Mouse (Mus musculus): ENCODE measurements at regions not wholly inside any gene's neighbourhood (a gene's known extent, or its start where the extent isn't known, plus 50 kb on each side); places are given as distances from the start of the nearest gene placed in this dataset.

- Histone ChIP-seq H3K27me3 (ENCODE audit: control insufficient read depth, insufficient read depth, low read length) (no peaks in the 10 kb centered on the region), H3K4me1 (ENCODE audit: control insufficient read depth, insufficient read depth, insufficient read length) (no peaks in the 10 kb centered on the region; the same call in 1 of the 2 replicates), H3K36me3 (ENCODE audit: control insufficient read depth, insufficient read depth, low read length) (no peaks in the 10 kb centered on the region), H3K4me3 (ENCODE audit: extremely low read depth, insufficient read depth, insufficient read length) (no peak overlapping the region), H3K27ac (ENCODE audit: insufficient read depth, low read length) (no peak overlapping the region)
- TF ChIP-seq POLR2A (IDR thresholded peaks at IDR 0.05; ENCODE audit: low read depth, low read length) (no peak), CTCF (IDR thresholded peaks at IDR 0.05; ENCODE audit: extremely low read depth, insufficient read depth, insufficient read length, insufficient replicate concordance) (no peak)
- no peak for DNase-seq (ENCODE audit: low read depth in 1 of 2, low spot score in 2 of 2)
- WGBS: 83% methylated on average over 3 of the region's 3 CpGs
These were observed 108.1 kb upstream of the Pum3 start for GRCm38 (mm10) chr19:27537746-27538145.

- TF ChIP-seq CTCF (IDR thresholded peaks at IDR 0.05; ENCODE audit: extremely low read depth, insufficient read depth, insufficient read length, insufficient replicate concordance) (no peak), POLR2A (IDR thresholded peaks at IDR 0.05; ENCODE audit: low read depth, low read length) (no peak)
- DNase-seq (ENCODE audit: low read depth in 1 of 2, low spot score in 2 of 2): no peak
- 77% methylated on average over 9 of the region's 9 CpGs for WGBS
These were observed 107.4 kb upstream of the Pum3 start for GRCm38 (mm10) chr19:27537066-27537465.

GRCm38 (mm10) chr19:27527940-27528558, 98.4 kb upstream of the Pum3 start:
- no peak overlapping the region for H3K27ac ChIP-seq (ENCODE audit: insufficient read depth, low read length)
- H3K36me3 ChIP-seq (ENCODE audit: control insufficient read depth, insufficient read depth, low read length): no peaks in the 10 kb centered on the region
- no peaks in the 10 kb centered on the region for H3K27me3 ChIP-seq (ENCODE audit: control insufficient read depth, insufficient read depth, low read length)
- no peak for DNase-seq (ENCODE audit: low read depth in 1 of 2, low spot score in 2 of 2)
- no peak for TF ChIP-seq CTCF (IDR thresholded peaks at IDR 0.05; ENCODE audit: extremely low read depth, insufficient read depth, insufficient read length, insufficient replicate concordance)
- TF ChIP-seq POLR2A (IDR thresholded peaks at IDR 0.05; ENCODE audit: low read depth, low read length): no peak
- no peak overlapping the region for H3K4me3 ChIP-seq (ENCODE audit: extremely low read depth, insufficient read depth, insufficient read length)
- WGBS: 83% methylated on average over 6 of the region's 6 CpGs
- H3K4me1 ChIP-seq (ENCODE audit: control insufficient read depth, insufficient read depth, insufficient read length): no peaks in the 10 kb centered on the region

More at GRCm38 (mm10) chr19:27537066-27537465, 107.4 kb upstream of the Pum3 start:
- no peaks in the 10 kb centered on the region for H3K36me3 ChIP-seq (ENCODE audit: control insufficient read depth, insufficient read depth, low read length)
- H3K4me1 ChIP-seq (ENCODE audit: control insufficient read depth, insufficient read depth, insufficient read length): no peaks in the 10 kb centered on the region; the same call in 1 of the 2 replicates
- no peak overlapping the region for H3K4me3 ChIP-seq (ENCODE audit: extremely low read depth, insufficient read depth, insufficient read length)
- H3K27ac ChIP-seq (ENCODE audit: insufficient read depth, low read length): no peak overlapping the region
- no peaks in the 10 kb centered on the region for H3K27me3 ChIP-seq (ENCODE audit: control insufficient read depth, insufficient read depth, low read length)

- Histone ChIP-seq H3K27me3 (ENCODE audit: control insufficient read depth, insufficient read depth, low read length) (no peaks in the 10 kb centered on the region), H3K4me1 (ENCODE audit: control insufficient read depth, insufficient read depth, insufficient read length) (no peaks in the 10 kb centered on the region), H3K27ac (ENCODE audit: insufficient read depth, low read length) (no peak overlapping the region), H3K4me3 (ENCODE audit: extremely low read depth, insufficient read depth, insufficient read length) (no peak overlapping the region), H3K36me3 (ENCODE audit: control insufficient read depth, insufficient read depth, low read length) (no peaks in the 10 kb centered on the region)
- no peak for TF ChIP-seq POLR2A (IDR thresholded peaks at IDR 0.05; ENCODE audit: low read depth, low read length)
- TF ChIP-seq CTCF (IDR thresholded peaks at IDR 0.05; ENCODE audit: extremely low read depth, insufficient read depth, insufficient read length, insufficient replicate concordance): no peak
- no peak for DNase-seq (ENCODE audit: low read depth in 1 of 2, low spot score in 2 of 2)
- WGBS: 86% methylated on average over 5 of the region's 5 CpGs
These were observed 89.9 kb upstream of the Pum3 start for GRCm38 (mm10) chr19:27519326-27520061.

- DNase-seq (ENCODE audit: low read depth in 1 of 2, low spot score in 2 of 2): no peak
- Histone ChIP-seq H3K4me1 (ENCODE audit: control insufficient read depth, insufficient read depth, insufficient read length) (no peaks in the 10 kb centered on the region), H3K27ac (ENCODE audit: insufficient read depth, low read length) (no peak overlapping the region), H3K27me3 (ENCODE audit: control insufficient read depth, insufficient read depth, low read length) (no peaks in the 10 kb centered on the region), H3K36me3 (ENCODE audit: control insufficient read depth, insufficient read depth, low read length) (no peaks in the 10 kb centered on the region), H3K4me3 (ENCODE audit: extremely low read depth, insufficient read depth, insufficient read length) (no peak overlapping the region)
- TF ChIP-seq CTCF (IDR thresholded peaks at IDR 0.05; ENCODE audit: extremely low read depth, insufficient read depth, insufficient read length, insufficient replicate concordance): no peak
- no peak for TF ChIP-seq POLR2A (IDR thresholded peaks at IDR 0.05; ENCODE audit: low read depth, low read length)
- WGBS: 84% methylated on average over 3 of the region's 3 CpGs
These were observed 84.6 kb upstream of the Pum3 start for GRCm38 (mm10) chr19:27514267-27514666.

- TF ChIP-seq POLR2A (IDR thresholded peaks at IDR 0.05; ENCODE audit: low read depth, low read length) (no peak), CTCF (IDR thresholded peaks at IDR 0.05; ENCODE audit: extremely low read depth, insufficient read depth, insufficient read length, insufficient replicate concordance) (no peak)
- WGBS: 51% methylated on average over 1 of the region's 1 CpGs
These were observed 83.9 kb upstream of the Pum3 start for GRCm38 (mm10) chr19:27513535-27513934.

GRCm38 (mm10) chr19:27511340-27511739, 81.7 kb upstream of the Pum3 start:
- TF ChIP-seq CTCF (IDR thresholded peaks at IDR 0.05; ENCODE audit: extremely low read depth, insufficient read depth, insufficient read length, insufficient replicate concordance): no peak
- TF ChIP-seq POLR2A (IDR thresholded peaks at IDR 0.05; ENCODE audit: low read depth, low read length): no peak
- H3K27me3 ChIP-seq (ENCODE audit: control insufficient read depth, insufficient read depth, low read length): no peaks in the 10 kb centered on the region
- H3K27ac ChIP-seq (ENCODE audit: insufficient read depth, low read length): no peak overlapping the region
- no peaks in the 10 kb centered on the region for H3K4me1 ChIP-seq (ENCODE audit: control insufficient read depth, insufficient read depth, insufficient read length)
- DNase-seq (ENCODE audit: low read depth in 1 of 2, low spot score in 2 of 2): no peak
- WGBS: 76% methylated on average over 6 of the region's 6 CpGs
- no peaks in the 10 kb centered on the region for H3K36me3 ChIP-seq (ENCODE audit: control insufficient read depth, insufficient read depth, low read length)
- H3K4me3 ChIP-seq (ENCODE audit: extremely low read depth, insufficient read depth, insufficient read length): no peak overlapping the region

More at GRCm38 (mm10) chr19:27513535-27513934, 83.9 kb upstream of the Pum3 start:
- Histone ChIP-seq H3K27ac (ENCODE audit: insufficient read depth, low read length) (no peak overlapping the region), H3K36me3 (ENCODE audit: control insufficient read depth, insufficient read depth, low read length) (no peaks in the 10 kb centered on the region), H3K4me3 (ENCODE audit: extremely low read depth, insufficient read depth, insufficient read length) (no peak overlapping the region), H3K4me1 (ENCODE audit: control insufficient read depth, insufficient read depth, insufficient read length) (no peaks in the 10 kb centered on the region), H3K27me3 (ENCODE audit: control insufficient read depth, insufficient read depth, low read length) (no peaks in the 10 kb centered on the region)
- no peak for DNase-seq (ENCODE audit: low read depth in 1 of 2, low spot score in 2 of 2)
